Mouse (Mus musculus) liver, postnatal 0 days (tissue): ENCODE measurements at regions not wholly inside any gene's neighbourhood (a gene's known extent, or its start where the extent isn't known, plus 50 kb on each side); places are given as distances from the start of the nearest gene placed in this dataset.

Source experiments
- CTCF ChIP-seq: sonication (generic); IDR thresholded peaks from 2 replicates; pipeline ENCODE4 v1.5.1; 2016; ENCODE audit warnings: antibody characterized with exemption, low read depth
- EP300 ChIP-seq: IDR thresholded peaks from 2 replicates; pipeline ENCODE4 v1.6.1; 2016; ENCODE audit warnings: antibody characterized with exemption, low read depth, mild to moderate bottlenecking

- TF ChIP-seq CTCF (no peak), EP300 (no peak)
Measured at GRCm38 (mm10) chr10:126082576-126082975, 116.6 kb downstream of the Lrig3 start.
